Mouse (Mus musculus) heart, adult 2 months (tissue): Measurements from ENCODE around the gene Ssh3. TPM values are rescaled to one million over a fixed set of nuclear protein-coding genes. Genes with fewer than 3 reads are reported as not detected.
A peak's percentile ranks its signal among the peaks of the same experiment; 100 is the strongest.

ENCODE experiments used
- DNase-seq, 2 experiments: peaks; one replicate each; pipeline ENCODE4 v3.0.0; 2021
- H3K27ac ChIP-seq: fragments of 200-600 bp; 2 replicates; pipeline ENCODE4 v1.8.1; 2022
- H3K27me3 ChIP-seq: fragments of 200-500 bp; 2 replicates; pipeline ENCODE4 v1.6.1; 2012; ENCODE audit warnings: mild to moderate bottlenecking, low read length, inconsistent platforms, mixed read lengths; ENCODE audit not compliant: control insufficient read depth, insufficient read depth
- H3K36me3 ChIP-seq: fragments of 200-500 bp; 2 replicates; pipeline ENCODE4 v1.6.1; 2012; ENCODE audit warnings: low read length, inconsistent platforms; ENCODE audit not compliant: control insufficient read depth, insufficient read depth
- H3K4me1 ChIP-seq: fragments of 200-500 bp; 2 replicates; pipeline ENCODE4 v1.6.1; 2011; ENCODE audit warnings: low read length; ENCODE audit not compliant: control insufficient read depth, insufficient read depth
- H3K4me3 ChIP-seq: fragments of 200-600 bp; 2 replicates; pipeline ENCODE4 v1.8.1; 2022
- H3K79me2 ChIP-seq: fragments of 200-500 bp; replicated peaks from 2 replicates; pipeline ENCODE4 v1.6.1; 2012; ENCODE audit warnings: mild to moderate bottlenecking, inconsistent platforms, low read length, moderate library complexity, mixed read lengths; ENCODE audit not compliant: control insufficient read depth, insufficient read depth
- H3K9ac ChIP-seq: fragments of 200-500 bp; 2 replicates; pipeline ENCODE4 v1.6.1; 2012; ENCODE audit warnings: low read depth, mild to moderate bottlenecking, control low read depth, inconsistent platforms, low read length, mixed read lengths
- CTCF ChIP-seq: fragments of 200-600 bp; IDR thresholded peaks from 2 replicates; pipeline ENCODE4 v1.8.1; 2022; ENCODE audit warnings: antibody characterized with exemption, mild to moderate bottlenecking, moderate library complexity
- EP300 ChIP-seq: fragments of 200-500 bp; IDR thresholded peaks from 2 replicates; pipeline ENCODE4 v1.6.1; 2011; ENCODE audit warnings: low read depth, low read length, control low read depth; ENCODE audit not compliant: insufficient read depth
- POLR2A ChIP-seq: fragments of 200-500 bp; IDR thresholded peaks from 2 replicates; pipeline ENCODE4 v1.6.1; 2011; ENCODE audit warnings: mild to moderate bottlenecking, low read depth, low read length, control low read depth; ENCODE audit not compliant: insufficient read depth
- WGBS: fragments of 180-500 bp; shearing (Covaris S2); methylation state at CpG from one replicate; pipeline ENCODE4 v1.1.7; 2018; 5-methylcytosine and 5-hydroxymethylcytosine counted together
- intact Hi-C: fragments of 180-260 bp; cut with DNase I; formaldehyde crosslinking; loops from one replicate; pipeline ENCODE4 v1.15.1; 2025
- polyA plus RNA-seq: library from polyadenylated mRNA; depleted of rRNA; stranded (reverse); fragments of >200 nt; gene quantifications from 2 replicates; pipeline ENCODE4 v1.2.3, GENCODE M21; 2012
- total RNA-seq, 2 experiments: library from RNA; stranded (reverse); gene quantifications; 2 replicates each; pipeline ENCODE4 v1.2.3; 2021

Gene Ssh3
- total and polyA plus RNA-seq, 3 experiments: 6.7 to 15.9 (median 7.3) TPM

DNA sequence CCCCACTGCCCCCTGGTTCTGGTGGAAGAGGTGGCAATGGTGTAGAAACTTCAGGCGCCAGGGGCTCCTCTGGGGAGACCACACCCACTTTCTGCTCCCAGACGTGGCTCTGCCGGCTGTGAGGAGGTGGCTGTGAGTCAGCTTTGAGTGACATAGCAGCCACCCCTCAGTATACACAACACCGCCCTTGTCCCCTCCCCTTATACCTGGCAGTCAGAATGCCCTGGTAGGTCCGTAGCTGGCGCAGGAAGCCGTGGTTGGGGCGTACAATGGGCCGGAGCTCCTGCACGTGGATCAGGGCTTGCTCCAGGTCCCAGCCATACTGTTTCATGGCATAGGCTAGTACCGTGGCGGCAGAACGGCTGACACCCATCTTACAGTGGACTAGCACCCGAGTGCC lies 5.3 kb downstream of the Ssh3 start:
- Histone ChIP-seq H3K4me1 (no peaks in the 10 kb centered on the region), H3K9ac (no peak overlapping the region), H3K27me3 (no peaks in the 10 kb centered on the region), H3K4me3 (no peak overlapping the region), H3K36me3 (no peaks in the 10 kb centered on the region), H3K79me2 (no peaks in the 10 kb centered on the region), H3K27ac (no peak overlapping the region)
- no peak for DNase-seq
- WGBS: 85% methylated on average over 14 of the region's 14 CpGs
- no peak for TF ChIP-seq EP300
- TF ChIP-seq CTCF: no peak
- TF ChIP-seq POLR2A: no peak
- intact Hi-C loops: no loop called here

- TF ChIP-seq POLR2A (no peak), CTCF (no peak), EP300 (no peak)
- no peaks in the 10 kb centered on the region for H3K36me3 ChIP-seq
- DNase-seq: no peak
- H3K79me2 ChIP-seq: no peaks in the 10 kb centered on the region
- H3K27me3 ChIP-seq: no peaks in the 10 kb centered on the region
- H3K4me1 ChIP-seq: no peaks in the 10 kb centered on the region
- no peak overlapping the region for H3K9ac ChIP-seq
- intact Hi-C loops: no loop called here
- H3K4me3 ChIP-seq: no peak overlapping the region
- WGBS: 53% methylated on average over 6 of the region's 6 CpGs
- H3K27ac ChIP-seq: no peak overlapping the region
Observed at GRCm38 (mm10) chr19:4262756-4263155, 6.2 kb downstream of the Ssh3 start.

DNA sequence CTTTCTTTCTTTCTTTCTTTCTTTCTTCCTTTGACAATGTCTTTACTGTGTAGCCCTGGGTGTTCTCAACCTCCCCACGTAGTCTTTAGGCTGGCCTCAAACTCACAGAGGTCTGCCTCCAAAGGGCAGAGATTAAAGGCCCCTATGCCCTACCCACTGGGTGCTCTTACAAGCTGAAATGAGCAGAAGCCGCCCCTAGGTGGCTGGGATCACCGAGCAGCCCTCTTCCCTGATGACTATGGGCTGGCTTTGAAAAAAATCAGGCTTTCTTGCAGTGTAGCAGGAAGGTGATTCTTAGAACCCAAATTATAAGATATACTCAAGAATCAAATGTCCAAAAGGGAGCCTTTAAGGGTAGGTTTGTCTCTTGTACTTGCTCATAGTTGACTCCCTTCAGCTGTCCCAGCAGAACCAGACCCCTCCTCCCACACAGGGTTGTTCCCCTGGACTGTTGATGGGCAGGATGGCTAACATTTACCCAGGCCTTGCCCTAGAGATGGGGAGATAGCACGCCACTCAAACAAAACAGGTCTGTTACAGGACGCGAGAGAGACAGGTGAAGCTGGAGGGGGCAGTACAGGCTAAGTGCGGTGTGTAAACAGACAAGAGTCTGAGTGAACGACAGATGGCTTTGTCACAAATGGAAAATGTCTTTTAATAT lies 7.8 kb downstream of the Ssh3 start:
- TF ChIP-seq CTCF (peak; percentile 34), EP300 (no peak)
- 74% methylated on average over 8 of the region's 8 CpGs for WGBS
- no peak overlapping the region for H3K4me3 ChIP-seq
- no peaks in the 10 kb centered on the region for H3K27me3 ChIP-seq
- no peaks in the 10 kb centered on the region for H3K4me1 ChIP-seq
- intact Hi-C loops: loop anchor here (2.0 kb wide), 1 partner anchor 156 kb away; no protein-coding TSS in a partner anchor
- no peak for DNase-seq
- H3K27ac ChIP-seq: no peak overlapping the region
- no peaks in the 10 kb centered on the region for H3K36me3 ChIP-seq
- H3K79me2 ChIP-seq: no peaks in the 10 kb centered on the region
- H3K9ac ChIP-seq: no peak overlapping the region

GRCm38 (mm10) chr19:4257897-4258252 lies 11.1 kb downstream of the Ssh3 start:
- H3K9ac ChIP-seq: peak overlapping the region; percentile 47
- H3K4me3 ChIP-seq: peak overlapping the region; percentile 91
- no peaks in the 10 kb centered on the region for H3K4me1 ChIP-seq
- H3K27ac ChIP-seq: peak overlapping the region; percentile 75
- H3K36me3 ChIP-seq: no peaks in the 10 kb centered on the region
- H3K27me3 ChIP-seq: no peaks in the 10 kb centered on the region
- TF ChIP-seq CTCF: no peak
- TF ChIP-seq POLR2A: no peak
- TF ChIP-seq EP300: no peak
- DNase-seq: no peak
- intact Hi-C loops: loop anchor here (1.0 to 2.0 kb wide), 3 partner anchors 25 to 52 kb away; partner anchors contain the start of genes Ankrd13d and Grk2
- no peaks in the 10 kb centered on the region for H3K79me2 ChIP-seq
- 26% methylated on average over 12 of the region's 12 CpGs for WGBS

DNA sequence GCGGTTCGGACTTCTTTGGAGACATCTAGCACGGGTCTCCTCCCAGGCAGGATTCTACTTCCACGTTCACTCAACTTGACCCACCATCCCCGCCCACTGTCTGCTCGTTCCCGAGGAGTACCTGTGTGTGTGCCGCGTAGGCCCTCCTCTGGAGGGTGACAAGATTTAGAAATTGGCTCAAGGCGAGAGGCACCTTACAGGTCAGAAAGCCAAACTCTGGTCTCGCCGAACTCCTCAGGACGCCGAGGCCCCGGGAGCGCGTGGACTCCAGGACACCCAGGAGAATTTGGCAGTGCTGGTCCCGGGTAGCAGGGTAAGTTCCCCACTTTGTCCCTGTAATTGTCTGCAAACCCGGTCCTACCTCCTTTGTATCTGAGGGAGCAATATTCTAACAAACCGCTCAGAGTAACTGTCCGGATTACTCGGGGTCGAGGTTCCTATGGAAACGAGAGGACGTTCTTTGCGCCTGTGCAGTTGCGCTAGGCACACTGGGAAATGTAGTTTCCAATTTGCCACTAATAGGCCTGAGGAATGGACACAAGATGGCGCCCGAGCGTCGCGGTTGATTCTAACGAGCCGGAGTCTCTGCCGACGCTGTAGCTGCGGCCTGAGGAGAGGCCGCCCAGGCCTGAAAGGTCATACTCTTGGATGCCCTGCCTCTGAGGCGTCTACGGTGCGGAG lies 11.6 kb downstream of the Ssh3 start:
- no peaks in the 10 kb centered on the region for H3K27me3 ChIP-seq
- H3K4me3 ChIP-seq: peak overlapping the region; percentile 91
- H3K36me3 ChIP-seq: no peaks in the 10 kb centered on the region
- peak overlapping the region; percentile 75 for H3K27ac ChIP-seq
- H3K9ac ChIP-seq: peak overlapping the region; percentile 47
- DNase-seq: peak; percentile 91 to 93
- intact Hi-C loops: loop anchor here (1.0 to 2.0 kb wide), 3 partner anchors 25 to 53 kb away; partner anchors contain the start of genes Ankrd13d and Grk2
- TF ChIP-seq EP300 (peak; percentile 99), CTCF (peak; percentile 97), POLR2A (peak; percentile 63)
- no peaks in the 10 kb centered on the region for H3K79me2 ChIP-seq
- WGBS: under 1% methylated on average over 41 of the region's 41 CpGs
- no peaks in the 10 kb centered on the region for H3K4me1 ChIP-seq

DNA sequence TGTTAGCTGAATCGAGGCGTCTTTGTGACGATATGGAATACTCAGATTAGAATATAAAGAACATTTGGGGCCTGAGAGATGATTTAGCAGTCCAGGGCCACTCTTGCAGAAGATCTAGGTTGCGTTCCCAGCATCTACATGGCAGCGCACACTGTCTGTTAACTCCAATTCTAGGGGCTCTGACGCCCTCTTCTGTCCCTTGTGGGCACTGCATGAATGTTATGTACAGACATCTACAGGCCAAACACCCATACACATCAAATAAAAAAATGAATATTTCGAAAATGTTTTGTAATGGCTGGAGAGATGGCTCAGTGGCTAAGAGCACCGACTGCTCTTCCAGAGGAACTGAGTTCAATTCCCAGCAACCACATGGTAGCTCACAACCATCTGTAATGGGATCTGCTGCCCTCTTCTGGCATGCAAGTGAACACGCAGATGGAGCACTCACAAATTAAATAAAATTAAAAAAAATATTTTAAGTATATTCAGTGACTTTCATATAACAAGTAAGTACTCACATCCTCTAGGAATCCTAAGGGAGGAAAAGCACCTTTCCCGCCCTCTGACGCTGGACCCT lies 13.3 kb downstream of the Ssh3 start:
- Histone ChIP-seq H3K79me2 (no peaks in the 10 kb centered on the region), H3K4me3 (no peak overlapping the region), H3K9ac (no peak overlapping the region), H3K36me3 (no peaks in the 10 kb centered on the region), H3K27me3 (no peaks in the 10 kb centered on the region), H3K4me1 (no peaks in the 10 kb centered on the region), H3K27ac (no peak overlapping the region)
- TF ChIP-seq POLR2A (no peak), CTCF (peak; percentile 65)
- intact Hi-C loops: loop anchor here (2.0 kb wide), 1 partner anchor 27 kb away; the partner anchor contains the start of gene Ankrd13d
- WGBS: 79% methylated on average over 11 of the region's 11 CpGs
- no peak for DNase-seq
